Mouse (Mus musculus) kidney, adult 2 months (tissue): ENCODE data around the gene Mlph. TPM values are rescaled to one million over a fixed set of nuclear protein-coding genes. Genes with fewer than 3 reads are reported as not detected.

Experiments used
- DNase-seq: peaks from one replicate; pipeline ENCODE4 v3.0.0; 2021
- H3K27ac ChIP-seq: fragments of 200-500 bp; 2 replicates; pipeline ENCODE4 v1.5.1; 2012; ENCODE audit warnings: low read depth, low read length, control low read depth, inconsistent platforms; ENCODE audit not compliant: insufficient read depth
- H3K27me3 ChIP-seq: fragments of 200-500 bp; replicated peaks from 2 replicates; pipeline ENCODE4 v1.6.1; 2012; ENCODE audit warnings: mild to moderate bottlenecking, moderate library complexity, low read length, inconsistent platforms; ENCODE audit not compliant: control insufficient read depth, insufficient read depth
- H3K36me3 ChIP-seq: fragments of 200-500 bp; 2 replicates; pipeline ENCODE4 v1.6.1; 2012; ENCODE audit warnings: mild to moderate bottlenecking, moderate library complexity, low read length, inconsistent platforms; ENCODE audit not compliant: control insufficient read depth, insufficient read depth
- H3K4me1 ChIP-seq: fragments of 200-500 bp; 2 replicates; pipeline ENCODE4 v1.6.1; 2011; ENCODE audit warnings: low read length; ENCODE audit not compliant: control insufficient read depth, insufficient read depth
- H3K4me3 ChIP-seq: fragments of 200-500 bp; 2 replicates; pipeline ENCODE4 v1.5.1; 2011; ENCODE audit warnings: mild to moderate bottlenecking, low read depth, low read length, control low read depth; ENCODE audit not compliant: insufficient read depth
- CTCF ChIP-seq: fragments of 200-500 bp; conservative IDR thresholded peaks from 2 replicates; pipeline ENCODE4 v1.5.1; 2011; ENCODE audit warnings: low read depth, mild to moderate bottlenecking, control low read depth, low read length, moderate library complexity, mixed read lengths; ENCODE audit not compliant: insufficient read depth, insufficient read length
- POLR2A ChIP-seq: fragments of 200-500 bp; IDR thresholded peaks from one replicate; pipeline ENCODE4 v1.6.1; 2011; ENCODE audit warnings: low read depth, low read length, control low read depth
- WGBS: fragments of 180-500 bp; shearing (Covaris S2); methylation state at CpG from one replicate; pipeline ENCODE4 v1.1.7; 2018; 5-methylcytosine and 5-hydroxymethylcytosine counted together
- polyA plus RNA-seq: library from polyadenylated mRNA; depleted of rRNA; stranded (reverse); fragments of >200 nt; gene quantifications from 2 replicates; pipeline ENCODE4 v1.2.3, GENCODE M21; 2012

The Mlph gene
- polyA plus RNA-seq, 1 experiment, result 5.7 TPM

- Histone ChIP-seq H3K36me3 (no peaks in the 10 kb centered on the region), H3K27ac (no peak overlapping the region), H3K4me3 (no peak overlapping the region), H3K4me1 (peaks cover 2% of the 10 kb centered on the region; the same call in 1 of the 2 replicates), H3K27me3 (no peaks in the 10 kb centered on the region)
- WGBS, result 78% methylated on average over 6 of the region's 6 CpGs
- TF ChIP-seq POLR2A (no peak), CTCF (no peak)
- DNase-seq, result no peak
Observed at GRCm38 (mm10) chr1:90901681-90902208, 13.1 kb upstream of the Mlph start.

GRCm38 (mm10) chr1:90902751-90903150 is 12.1 kb upstream of the Mlph start:
- TF ChIP-seq CTCF, result no peak
- no peak for TF ChIP-seq POLR2A
- WGBS, result 71% methylated on average over 3 of the region's 3 CpGs
- Histone ChIP-seq H3K36me3 (no peaks in the 10 kb centered on the region), H3K4me3 (no peak overlapping the region), H3K27me3 (no peaks in the 10 kb centered on the region), H3K4me1 (peaks cover 2% of the 10 kb centered on the region; the same call in 1 of the 2 replicates), H3K27ac (no peak overlapping the region)
- DNase-seq, result no peak

- H3K4me1 ChIP-seq, result peaks cover 2% of the 10 kb centered on the region; the same call in 1 of the 2 replicates
- H3K36me3 ChIP-seq, result no peaks in the 10 kb centered on the region
- H3K4me3 ChIP-seq, result no peak overlapping the region
- TF ChIP-seq POLR2A (no peak), CTCF (no peak)
- no peak overlapping the region for H3K27ac ChIP-seq
- WGBS, result 67% methylated on average over 3 of the region's 3 CpGs
- DNase-seq, result no peak
- H3K27me3 ChIP-seq, result no peaks in the 10 kb centered on the region
Observed at GRCm38 (mm10) chr1:90903211-90903945, 11.5 kb upstream of the Mlph start.

- Histone ChIP-seq H3K27me3 (no peaks in the 10 kb centered on the region), H3K4me1 (peaks cover 2% of the 10 kb centered on the region; the same call in 1 of the 2 replicates), H3K27ac (no peak overlapping the region), H3K4me3 (no peak overlapping the region), H3K36me3 (no peaks in the 10 kb centered on the region)
- DNase-seq, result no peak
- TF ChIP-seq CTCF (no peak), POLR2A (no peak)
- 53% methylated on average over 8 of the region's 8 CpGs for WGBS
Observed at GRCm38 (mm10) chr1:90903971-90904458, 10.9 kb upstream of the Mlph start.

- TF ChIP-seq POLR2A, result no peak
- DNase-seq, result no peak
Observed at GRCm38 (mm10) chr1:90904729-90905404, 10.0 kb upstream of the Mlph start.

GRCm38 (mm10) chr1:90906357-90906756 is 8.5 kb upstream of the Mlph start:
- Histone ChIP-seq H3K4me3 (no peak overlapping the region), H3K36me3 (no peaks in the 10 kb centered on the region), H3K4me1 (peaks cover 8% of the 10 kb centered on the region), H3K27ac (no peak overlapping the region), H3K27me3 (no peaks in the 10 kb centered on the region)
- 24% methylated on average over 2 of the region's 2 CpGs for WGBS
- TF ChIP-seq CTCF (peak; percentile 91), POLR2A (no peak)
- DNase-seq, result peak; percentile 64

More at GRCm38 (mm10) chr1:90904729-90905404, 10.0 kb upstream of the Mlph start:
- Histone ChIP-seq H3K36me3 (no peaks in the 10 kb centered on the region), H3K4me3 (no peak overlapping the region), H3K27ac (no peak overlapping the region), H3K27me3 (no peaks in the 10 kb centered on the region), H3K4me1 (peaks cover 5% of the 10 kb centered on the region)
- 88% methylated on average over 7 of the region's 7 CpGs for WGBS

- H3K27ac ChIP-seq, result no peak overlapping the region
- H3K36me3 ChIP-seq, result no peaks in the 10 kb centered on the region
- H3K4me1 ChIP-seq, result peaks cover 8% of the 10 kb centered on the region
- H3K27me3 ChIP-seq, result no peaks in the 10 kb centered on the region
- peak; percentile 40 for DNase-seq
- no peak overlapping the region for H3K4me3 ChIP-seq
- TF ChIP-seq POLR2A (no peak), CTCF (no peak)
Observed at GRCm38 (mm10) chr1:90909161-90909560, 5.7 kb upstream of the Mlph start.
